In the genomic region with DNA sequence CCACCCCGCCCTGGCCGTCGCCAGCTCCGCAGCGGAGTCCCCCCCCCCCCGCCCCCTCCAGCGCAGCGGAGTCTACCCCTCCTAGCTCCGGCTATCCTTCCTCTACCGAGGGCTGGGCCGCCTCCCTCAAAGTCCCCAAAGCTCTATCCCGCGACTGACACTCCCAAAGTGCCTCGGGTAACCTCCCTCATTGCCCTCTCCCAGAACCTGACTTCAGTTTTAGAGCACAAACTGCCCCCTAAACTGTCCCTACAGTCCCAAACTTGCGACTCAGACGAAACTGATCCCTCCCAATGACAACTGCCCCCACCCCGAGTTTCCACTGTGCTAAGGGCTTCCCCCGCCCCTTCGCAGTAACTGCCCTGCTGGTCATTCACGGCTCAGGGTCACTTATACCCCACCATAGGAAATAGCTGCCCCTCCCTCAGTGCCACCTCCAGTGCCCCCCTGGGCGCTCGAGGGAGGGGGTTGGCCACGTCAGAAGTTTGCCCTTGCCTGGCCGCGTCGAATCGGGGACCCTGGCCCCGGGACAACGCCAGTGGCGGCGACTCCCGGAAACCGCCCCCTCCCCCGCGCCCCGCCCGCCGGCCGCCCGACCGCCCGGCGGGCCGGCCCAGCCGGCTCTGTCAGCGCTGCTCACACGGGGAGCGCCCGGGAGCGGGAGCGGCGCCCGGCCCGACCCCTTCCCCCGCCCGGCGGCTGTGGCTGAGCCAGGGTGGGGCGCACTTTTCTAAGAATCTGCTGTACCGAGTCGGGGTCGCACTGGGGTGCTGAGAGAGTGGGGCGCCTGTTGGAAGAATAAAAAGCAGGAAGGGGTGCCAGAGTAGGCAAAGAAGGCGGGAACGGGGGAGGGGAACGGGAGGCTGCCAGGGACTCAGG, we compare ENCODE assay signal across 8 mouse cellular contexts. TPM values are rescaled to one million over a fixed set of nuclear protein-coding genes. Genes with fewer than 3 reads are reported as not detected.
DNase-seq lines count a peak whose midpoint lies in the region; ATAC-seq and TF ChIP-seq lines count a peak whose summit lies in the region.

No protein-coding gene starts in this region.

- 1% methylated on average over 41 of the region's 65 CpGs for WGBS in embryonic facial prominence, embryonic 13.5 days
- 1% methylated on average over 56 of the region's 65 CpGs for WGBS in heart, embryonic 14.5 days
- under 1% methylated on average over 51 of the region's 65 CpGs for WGBS in kidney, embryonic 16.5 days
- WGBS in liver, postnatal 0 days (ENCODE audit: insufficient replicate concordance), result 1% methylated on average over 46 of the region's 65 CpGs
- WGBS in neural tube, embryonic 13.5 days, result under 1% methylated on average over 63 of the region's 65 CpGs

- H3K9me3 ChIP-seq in E14TG2a.4 (ENCODE audit: low read length), result no peaks in the 10 kb centered on the region
- no peaks in the 10 kb centered on the region for H3K9me3 ChIP-seq in embryonic facial prominence, embryonic 13.5 days
- no peaks in the 10 kb centered on the region for H3K9me3 ChIP-seq in heart, embryonic 14.5 days (ENCODE audit: control insufficient read depth, low read length)
- H3K9me3 ChIP-seq in kidney, embryonic 16.5 days (ENCODE audit: low read length), result no peaks in the 10 kb centered on the region
- H3K9me3 ChIP-seq in liver, postnatal 0 days (ENCODE audit: low read length), result no peaks in the 10 kb centered on the region
- H3K9me3 ChIP-seq in neural tube, embryonic 13.5 days, result no peaks in the 10 kb centered on the region

- H3K36me3 ChIP-seq in E14TG2a.4 (ENCODE audit: insufficient read depth, low read length), result peaks cover 12% of the 10 kb centered on the region; the same call in 1 of the 2 replicates
- peaks cover 27% of the 10 kb centered on the region for H3K36me3 ChIP-seq in embryonic facial prominence, embryonic 13.5 days
- H3K36me3 ChIP-seq in heart, embryonic 14.5 days (ENCODE audit: control insufficient read depth, insufficient read depth, low read length), result no peaks in the 10 kb centered on the region
- peaks cover 4% of the 10 kb centered on the region; the same call in 1 of the 2 replicates for H3K36me3 ChIP-seq in kidney, embryonic 16.5 days (ENCODE audit: insufficient read depth, low read length)
- no peaks in the 10 kb centered on the region for H3K36me3 ChIP-seq in liver, postnatal 0 days (replicated peaks; ENCODE audit: insufficient read depth, low read length)
- H3K36me3 ChIP-seq in neural tube, embryonic 13.5 days, result no peaks in the 10 kb centered on the region

- no peaks in the 10 kb centered on the region for H3K27me3 ChIP-seq in E14TG2a.4 (ENCODE audit: insufficient read depth, low read length)
- H3K27me3 ChIP-seq in embryonic facial prominence, embryonic 13.5 days, result no peaks in the 10 kb centered on the region
- H3K27me3 ChIP-seq in heart, embryonic 14.5 days (ENCODE audit: control insufficient read depth, insufficient read depth, low read length), result peaks cover 44% of the 10 kb centered on the region
- no peaks in the 10 kb centered on the region for H3K27me3 ChIP-seq in kidney, embryonic 16.5 days (ENCODE audit: insufficient read depth, low read length)
- peaks cover 64% of the 10 kb centered on the region for H3K27me3 ChIP-seq in liver, postnatal 0 days (ENCODE audit: insufficient read depth, low read length)
- H3K27me3 ChIP-seq in neural tube, embryonic 13.5 days, result peaks cover 55% of the 10 kb centered on the region

- no peak for TF ChIP-seq CTCF in E14TG2a.4 (conservative IDR thresholded peaks at IDR 0.05; ENCODE audit: low read length)
- no peak for TF ChIP-seq CTCF in liver, postnatal 0 days (IDR thresholded peaks at IDR 0.05; ENCODE audit: low read depth)

- peak overlapping the region; percentile 77 for H3K9ac ChIP-seq in embryonic facial prominence, embryonic 13.5 days
- H3K9ac ChIP-seq in heart, embryonic 14.5 days (ENCODE audit: low read length), result peak overlapping the region; percentile 76
- peak overlapping the region; percentile 84 for H3K9ac ChIP-seq in kidney, embryonic 16.5 days (replicated peaks; ENCODE audit: low read length)
- peak overlapping the region; percentile 62 for H3K9ac ChIP-seq in liver, postnatal 0 days (replicated peaks)
- peak overlapping the region; percentile 76 for H3K9ac ChIP-seq in neural tube, embryonic 13.5 days

- peaks cover 73% of the 10 kb centered on the region for H3K4me1 ChIP-seq in E14TG2a.4 (replicated peaks; ENCODE audit: low read depth, low read length)
- H3K4me1 ChIP-seq in embryonic facial prominence, embryonic 13.5 days, result peaks cover 83% of the 10 kb centered on the region
- H3K4me1 ChIP-seq in heart, embryonic 14.5 days (ENCODE audit: control insufficient read depth in 2 of 2, insufficient read depth in 2 of 2, low read length in 2 of 2), result peaks cover 22 to 31% of the 10 kb centered on the region in 2 experiments
- H3K4me1 ChIP-seq in kidney, embryonic 16.5 days (ENCODE audit: insufficient read depth, low read length), result peaks cover 54% of the 10 kb centered on the region
- peaks cover 32% of the 10 kb centered on the region for H3K4me1 ChIP-seq in liver, postnatal 0 days (ENCODE audit: insufficient read depth)
- peaks cover 72% of the 10 kb centered on the region for H3K4me1 ChIP-seq in neural tube, embryonic 13.5 days (replicated peaks)

- H3K4me3 ChIP-seq in E14TG2a.4 (replicated peaks; ENCODE audit: low read length), result peak overlapping the region; percentile 94
- H3K4me3 ChIP-seq in embryonic facial prominence, embryonic 13.5 days, result peak overlapping the region; percentile 58
- H3K4me3 ChIP-seq in heart, embryonic 14.5 days (ENCODE audit: control insufficient read depth in 1 of 2, insufficient read depth in 1 of 2, low read depth in 1 of 2, low read length in 2 of 2), result peak overlapping the region; percentile 61 to 62
- peak overlapping the region; percentile 71 for H3K4me3 ChIP-seq in kidney, embryonic 16.5 days (ENCODE audit: low read length)
- peak overlapping the region; percentile 63 for H3K4me3 ChIP-seq in liver, postnatal 0 days (ENCODE audit: low read depth, low read length)
- peak overlapping the region; percentile 55 for H3K4me3 ChIP-seq in neural tube, embryonic 13.5 days

- DNase-seq in adrenal gland, adult 8-10 months, result peak; percentile 69
- peak; percentile 66 for DNase-seq in liver, postnatal 0 days
- peak; percentile 77 for DNase-seq in urinary bladder, postnatal 4 days (ENCODE audit: low spot score in 2 of 2)

- ATAC-seq in embryonic facial prominence, embryonic 13.5 days (ENCODE audit: insufficient number of reproducible peaks, insufficient read depth, low FRiP score, low TSS enrichment, low read depth), result peak; percentile 32
- ATAC-seq in heart, embryonic 14.5 days (ENCODE audit: insufficient number of reproducible peaks, insufficient read depth, low FRiP score, low read depth), result peak; percentile 63
- peak; percentile 70 for ATAC-seq in kidney, embryonic 16.5 days (ENCODE audit: low FRiP score, low TSS enrichment)
- ATAC-seq in liver, postnatal 0 days, result peak; percentile 58
- peak; percentile 51 for ATAC-seq in neural tube, embryonic 13.5 days (ENCODE audit: low read depth)

- peak overlapping the region; percentile 94 for H3K4me2 ChIP-seq in embryonic facial prominence, embryonic 13.5 days
- peak overlapping the region; percentile 98 for H3K4me2 ChIP-seq in heart, embryonic 14.5 days (ENCODE audit: low read length)
- peak overlapping the region; percentile 98 for H3K4me2 ChIP-seq in kidney, embryonic 16.5 days (replicated peaks; ENCODE audit: low read depth, low read length)
- peak overlapping the region; percentile 96 for H3K4me2 ChIP-seq in liver, postnatal 0 days (ENCODE audit: low read depth, low read length)
- H3K4me2 ChIP-seq in neural tube, embryonic 13.5 days, result peak overlapping the region; percentile 92

- TF ChIP-seq EP300 in liver, postnatal 0 days (IDR thresholded peaks at IDR 0.05; ENCODE audit: low read depth), result no peak

- peak overlapping the region; percentile 99 for H3K27ac ChIP-seq in embryonic facial prominence, embryonic 13.5 days
- peak overlapping the region; percentile 88 to 94 for H3K27ac ChIP-seq in heart, embryonic 14.5 days (replicated peaks in 1 of 2; ENCODE audit: control insufficient read depth in 1 of 2, insufficient read depth in 1 of 2, low read depth in 2 of 2, low read length in 2 of 2)
- peak overlapping the region; percentile 99 for H3K27ac ChIP-seq in kidney, embryonic 16.5 days (ENCODE audit: low read length)
- H3K27ac ChIP-seq in liver, postnatal 0 days (ENCODE audit: low read depth), result peak overlapping the region; percentile 88
- peak overlapping the region; percentile 85 for H3K27ac ChIP-seq in neural tube, embryonic 13.5 days (replicated peaks)

RNA-seq across cellular contexts. Expression of a gene that starts 9.8 kb away (rescaled TPM):
- 10 to 100 TPM; 19.9 to 43.0 (median 34.4) TPM for total RNA-seq in adrenal gland, adult 8-10 months (2022)
- polyA plus RNA-seq in embryonic facial prominence, embryonic 13.5 days (2015; fragmentation: Nextera tagmentation; extraction: Ambion mirVana), result 135 and 143 TPM in 2 replicates
- 6.7 and 7.6 TPM in 2 replicates for polyA plus RNA-seq in heart, embryonic 14.5 days (2014; fragmentation: Nextera tagmentation; extraction: Ambion mirVana)
- 31.9 and 35.4 TPM in 2 replicates for polyA plus RNA-seq in kidney, embryonic 16.5 days (2015; fragmentation: Nextera tagmentation; extraction: Ambion mirVana)
- 2.4 and 2.6 TPM in 2 replicates for polyA plus RNA-seq in liver, postnatal 0 days (2015; fragmentation: Nextera tagmentation; extraction: Ambion mirVana)
- 8.5 and 12.5 TPM in 2 replicates for polyA plus RNA-seq in neural tube, embryonic 13.5 days (2015; fragmentation: Nextera tagmentation; extraction: Ambion mirVana)

RNA-seq across cellular contexts. Expression of a gene that starts 15.7 kb away (rescaled TPM):
- total RNA-seq in adrenal gland, adult 8-10 months (2022), result 1 to 10 TPM; 2.7 to 7.9 (median 5.4) TPM
- 3.0 and 3.3 TPM in 2 replicates for polyA plus RNA-seq in embryonic facial prominence, embryonic 13.5 days (2015; fragmentation: Nextera tagmentation; extraction: Ambion mirVana)
- polyA plus RNA-seq in heart, embryonic 14.5 days (2014; fragmentation: Nextera tagmentation; extraction: Ambion mirVana), result 0.65 and 1.4 TPM in 2 replicates
- polyA plus RNA-seq in kidney, embryonic 16.5 days (2015; fragmentation: Nextera tagmentation; extraction: Ambion mirVana), result 1.4 and 1.9 TPM in 2 replicates
- polyA plus RNA-seq in liver, postnatal 0 days (2015; fragmentation: Nextera tagmentation; extraction: Ambion mirVana), result 5.8 and 8.6 TPM in 2 replicates
- polyA plus RNA-seq in neural tube, embryonic 13.5 days (2015; fragmentation: Nextera tagmentation; extraction: Ambion mirVana), result 0.30 and 1.7 TPM in 2 replicates

RNA-seq across cellular contexts. Expression of a gene that starts 22.9 kb away (rescaled TPM):
- total RNA-seq in adrenal gland, adult 8-10 months (2022), result under 1 TPM in 2 of 4 experiments, not detected in 2; 0.24 to 0.31 TPM
- polyA plus RNA-seq in embryonic facial prominence, embryonic 13.5 days (2015; fragmentation: Nextera tagmentation; extraction: Ambion mirVana), result 1.9 and 2.3 TPM in 2 replicates
- polyA plus RNA-seq in heart, embryonic 14.5 days (2014; fragmentation: Nextera tagmentation; extraction: Ambion mirVana), result 0.15 TPM in 1 of 2 replicates, not detected in the other
- 0.36 and 0.89 TPM in 2 replicates for polyA plus RNA-seq in kidney, embryonic 16.5 days (2015; fragmentation: Nextera tagmentation; extraction: Ambion mirVana)
- polyA plus RNA-seq in liver, postnatal 0 days (2015; fragmentation: Nextera tagmentation; extraction: Ambion mirVana), result not detected in 2 replicates
- polyA plus RNA-seq in neural tube, embryonic 13.5 days (2015; fragmentation: Nextera tagmentation; extraction: Ambion mirVana), result 0.14 TPM in 1 of 2 replicates, not detected in the other

RNA-seq across cellular contexts. Expression of a gene that starts 31.8 kb away (rescaled TPM):
- total RNA-seq in adrenal gland, adult 8-10 months (2022), result 10 to 100 TPM; 37.1 to 45.4 (median 39.5) TPM
- polyA plus RNA-seq in embryonic facial prominence, embryonic 13.5 days (2015; fragmentation: Nextera tagmentation; extraction: Ambion mirVana), result 60.3 and 67.3 TPM in 2 replicates
- 39.2 and 41.3 TPM in 2 replicates for polyA plus RNA-seq in heart, embryonic 14.5 days (2014; fragmentation: Nextera tagmentation; extraction: Ambion mirVana)
- polyA plus RNA-seq in kidney, embryonic 16.5 days (2015; fragmentation: Nextera tagmentation; extraction: Ambion mirVana), result 76.5 and 78.8 TPM in 2 replicates
- 25.4 and 27.4 TPM in 2 replicates for polyA plus RNA-seq in liver, postnatal 0 days (2015; fragmentation: Nextera tagmentation; extraction: Ambion mirVana)
- polyA plus RNA-seq in neural tube, embryonic 13.5 days (2015; fragmentation: Nextera tagmentation; extraction: Ambion mirVana), result 52.0 and 54.0 TPM in 2 replicates

RNA-seq across cellular contexts. Expression of a gene that starts 43.0 kb away (rescaled TPM):
- 10 to 100 TPM; 71.3 to 85.0 (median 75.5) TPM for total RNA-seq in adrenal gland, adult 8-10 months (2022)
- 89.6 and 102 TPM in 2 replicates for polyA plus RNA-seq in embryonic facial prominence, embryonic 13.5 days (2015; fragmentation: Nextera tagmentation; extraction: Ambion mirVana)
- 35.1 and 36.4 TPM in 2 replicates for polyA plus RNA-seq in heart, embryonic 14.5 days (2014; fragmentation: Nextera tagmentation; extraction: Ambion mirVana)
- 131 and 153 TPM in 2 replicates for polyA plus RNA-seq in kidney, embryonic 16.5 days (2015; fragmentation: Nextera tagmentation; extraction: Ambion mirVana)
- 224 and 243 TPM in 2 replicates for polyA plus RNA-seq in liver, postnatal 0 days (2015; fragmentation: Nextera tagmentation; extraction: Ambion mirVana)
- polyA plus RNA-seq in neural tube, embryonic 13.5 days (2015; fragmentation: Nextera tagmentation; extraction: Ambion mirVana), result 35.9 and 38.8 TPM in 2 replicates

Comparison
In these comparisons a context has a peak if more than half of its experiments do, and no peak if none do; other contexts are left out.
1. Peak in every context shown above with its lines: DNase-seq, ATAC-seq, H3K4me3 ChIP-seq and H3K27ac ChIP-seq.